Mouse (Mus musculus): ENCODE measurements around the gene Gcn1l1. TPM values are rescaled to one million over a fixed set of nuclear protein-coding genes. Genes with fewer than 3 reads are reported as not detected.
"Not testable (repeated sequence)": the region's sequence is repeated elsewhere in the genome, so short reads cannot be mapped to it uniquely, and the experiment has no call there.

Gcn1l1 gene
- total RNA-seq, 2 experiments from 2014 or later: 43.1 to 49.5 TPM

- no peak for DNase-seq
- intact Hi-C loops (cut with DNase I): no loop called here
These were observed 10.3 kb upstream of the Gcn1l1 start for GRCm38 (mm10) chr5:115554536-115555291.

- DNase-seq: peak; percentile 74 to 78
- intact Hi-C loops (cut with DNase I): loop anchor here (1.0 kb wide), 1 partner anchor 50 kb away; the partner anchor contains the start of gene Pxn
These were observed 8.8 kb upstream of the Gcn1l1 start for GRCm38 (mm10) chr5:115556217-115556616.

GRCm38 (mm10) chr5:115558182-115558794 is 6.8 kb upstream of the Gcn1l1 start:
- no peak for DNase-seq
- intact Hi-C loops (cut with DNase I): loop anchor here (1.0 kb wide), 1 partner anchor 55 kb away; no protein-coding TSS in a partner anchor

- peak; percentile 100 for DNase-seq
- intact Hi-C loops (cut with DNase I): no loop called here
These were observed 5.6 kb upstream of the Gcn1l1 start, which contains the start of gene Rplp0 for GRCm38 (mm10) chr5:115559237-115560101. Gene Rplp0 (plus strand): TSS chr5:115559467.

GRCm38 (mm10) chr5:115560336-115560905 is 4.6 kb upstream of the Gcn1l1 start:
- intact Hi-C loops (cut with DNase I): no loop called here
- no peak for DNase-seq

GRCm38 (mm10) chr5:115563771-115564585 is 1.1 kb upstream of the Gcn1l1 start:
- DNase-seq: no peak
- intact Hi-C loops (cut with DNase I): no loop called here

- DNase-seq: no peak
- intact Hi-C loops (cut with DNase I): no loop called here
These were observed 349 bp downstream of the Gcn1l1 start for GRCm38 (mm10) chr5:115565403-115565802.

GRCm38 (mm10) chr5:115568681-115569080 is 3.6 kb downstream of the Gcn1l1 start:
- intact Hi-C loops (cut with DNase I): no loop called here
- DNase-seq: no peak

- intact Hi-C loops (cut with DNase I): no loop called here
- no peak for DNase-seq
These were observed 4.3 kb downstream of the Gcn1l1 start for GRCm38 (mm10) chr5:115569308-115569707.

GRCm38 (mm10) chr5:115569721-115570120 is 4.7 kb downstream of the Gcn1l1 start:
- no peak for DNase-seq
- intact Hi-C loops (cut with DNase I): no loop called here

GRCm38 (mm10) chr5:115571086-115571485 is 6.0 kb downstream of the Gcn1l1 start:
- intact Hi-C loops (cut with DNase I): no loop called here
- no peak for DNase-seq

- intact Hi-C loops (cut with DNase I): no loop called here
- peak; percentile 50 to 53 for DNase-seq
These were observed 7.9 kb downstream of the Gcn1l1 start for GRCm38 (mm10) chr5:115572679-115573535.

GRCm38 (mm10) chr5:115574992-115575391 is 9.9 kb downstream of the Gcn1l1 start:
- intact Hi-C loops (cut with DNase I): no loop called here
- DNase-seq: peak; percentile 72 to 76

GRCm38 (mm10) chr5:115577686-115578085 is 12.6 kb downstream of the Gcn1l1 start:
- intact Hi-C loops (cut with DNase I); DNase-seq: not testable (repeated sequence)

- intact Hi-C loops (cut with DNase I): no loop called here
- DNase-seq: no peak
These were observed 13.9 kb downstream of the Gcn1l1 start for GRCm38 (mm10) chr5:115578922-115579321.

GRCm38 (mm10) chr5:115579363-115579762 is 14.3 kb downstream of the Gcn1l1 start:
- intact Hi-C loops (cut with DNase I): no loop called here

GRCm38 (mm10) chr5:115580229-115581001 is 15.4 kb downstream of the Gcn1l1 start:
- no peak for DNase-seq
- intact Hi-C loops (cut with DNase I): no loop called here

More at GRCm38 (mm10) chr5:115579363-115579762, 14.3 kb downstream of the Gcn1l1 start:
- DNase-seq: no peak

GRCm38 (mm10) chr5:115581662-115582061 is 16.6 kb downstream of the Gcn1l1 start:
- DNase-seq: no peak
- intact Hi-C loops (cut with DNase I): no loop called here
